Mouse (Mus musculus) fat pad, adult 2 months (tissue): ENCODE measurements around the gene Slc25a53.
"Not testable (repeated sequence)": the region's sequence is repeated elsewhere in the genome, so short reads cannot be mapped to it uniquely, and the experiment has no call there.

Experiments used
- DNase-seq: peaks from one replicate; pipeline ENCODE4 v3.0.0-alpha.2; 2011; ENCODE audit warnings: low read depth, low spot score; ENCODE audit errors: extremely low read depth

The Slc25a53 gene

GRCm38 (mm10) chrX:136975397-136975796 is 62.7 kb downstream of the Slc25a53 start, which contains the start of gene Tmsb15b2:
TSS of gene Tmsb15b2 (minus strand) at chrX:136975497.
- not testable (repeated sequence) for DNase-seq

GRCm38 (mm10) chrX:136959688-136960087 is 78.4 kb downstream of the Slc25a53 start:
- DNase-seq, result no peak

GRCm38 (mm10) chrX:136958300-136958699 is 79.8 kb downstream of the Slc25a53 start:
- DNase-seq, result not testable (repeated sequence)

- DNase-seq, result not testable (repeated sequence)
Observed at GRCm38 (mm10) chrX:136957583-136958279, 80.4 kb downstream of the Slc25a53 start.

- DNase-seq, result no peak
Observed at GRCm38 (mm10) chrX:136937985-136938384, 100.1 kb downstream of the Slc25a53 start.
